Mouse (Mus musculus) midbrain, embryonic 12.5 days (tissue): ENCODE measurements around the gene Clnk. TPM values are rescaled to one million over a fixed set of nuclear protein-coding genes. Genes with fewer than 3 reads are reported as not detected.

Experiments used
- ATAC-seq: fragments of 200-750 bp; cut with Nextera tagmentation; 2 replicates; pipeline ENCODE4 v1.8.0; 2017; ENCODE audit warnings: low read depth, moderate TSS enrichment, moderate library complexity; ENCODE audit not compliant: low FRiP score
- H3K27ac ChIP-seq: fragments of 300-500 bp; sonication (generic); replicated peaks from 2 replicates; pipeline ENCODE4 v1.5.1; 2016; ENCODE audit warnings: mild to moderate bottlenecking
- H3K27me3 ChIP-seq: fragments of 300-500 bp; sonication (generic); 2 replicates; pipeline ENCODE4 v1.6.1; 2016; ENCODE audit warnings: mild to moderate bottlenecking
- H3K36me3 ChIP-seq: fragments of 300-500 bp; sonication (generic); 2 replicates; pipeline ENCODE4 v1.6.1; 2016
- H3K4me1 ChIP-seq: fragments of 300-500 bp; sonication (generic); 2 replicates; pipeline ENCODE4 v1.6.1; 2016
- H3K4me2 ChIP-seq: fragments of 300-500 bp; sonication (generic); replicated peaks from 2 replicates; pipeline ENCODE4 v1.6.1; 2016; ENCODE audit warnings: mild to moderate bottlenecking, moderate library complexity
- H3K4me3 ChIP-seq: fragments of 300-500 bp; sonication (generic); 2 replicates; pipeline ENCODE4 v1.5.1; 2016; ENCODE audit warnings: mild to moderate bottlenecking
- H3K9ac ChIP-seq: fragments of 300-500 bp; sonication (generic); replicated peaks from 2 replicates; pipeline ENCODE4 v1.6.1; 2016; ENCODE audit warnings: mild to moderate bottlenecking, moderate library complexity
- H3K9me3 ChIP-seq: fragments of 300-500 bp; sonication (generic); 2 replicates; pipeline ENCODE4 v1.6.1; 2016; ENCODE audit warnings: mild to moderate bottlenecking
- WGBS: fragments of 180-500 bp; shearing (Covaris S2); methylation state at CpG from one replicate; pipeline ENCODE4 v1.1.7; 2016; 5-methylcytosine and 5-hydroxymethylcytosine counted together
- polyA plus RNA-seq: library from polyadenylated mRNA; unstranded; fragments of >200 nt; fragmentation: Nextera tagmentation; extraction: Ambion mirVana; gene quantifications from 2 replicates; pipeline ENCODE4 v1.2.1, GENCODE M21; 2016

Clnk gene
- polyA plus RNA-seq, 1 experiment from 2014 or later = 0.20 TPM

GRCm38 (mm10) chr5:38702091-38702490, 174.5 kb downstream of the Clnk start:
- no peaks in the 10 kb centered on the region for H3K9me3 ChIP-seq
- H3K9ac ChIP-seq = no peak overlapping the region
- H3K27ac ChIP-seq = no peak overlapping the region
- no peaks in the 10 kb centered on the region for H3K36me3 ChIP-seq
- H3K4me3 ChIP-seq = no peak overlapping the region
- 75% methylated on average over 2 of the region's 2 CpGs for WGBS
- no peak for ATAC-seq
- H3K4me1 ChIP-seq = no peaks in the 10 kb centered on the region
- no peak overlapping the region for H3K4me2 ChIP-seq
- no peaks in the 10 kb centered on the region for H3K27me3 ChIP-seq

- Histone ChIP-seq H3K27me3 (no peaks in the 10 kb centered on the region), H3K27ac (no peak overlapping the region), H3K4me1 (no peaks in the 10 kb centered on the region), H3K36me3 (no peaks in the 10 kb centered on the region), H3K9ac (no peak overlapping the region), H3K4me2 (no peak overlapping the region), H3K4me3 (no peak overlapping the region), H3K9me3 (no peaks in the 10 kb centered on the region)
- no peak for ATAC-seq
- whole genome bisulfite sequencing = 66% methylated on average over 5 of the region's 5 CpGs
Measured at GRCm38 (mm10) chr5:38698466-38698865, 178.1 kb downstream of the Clnk start.

GRCm38 (mm10) chr5:38698046-38698445, 178.6 kb downstream of the Clnk start:
- no peak overlapping the region for H3K9ac ChIP-seq
- no peak overlapping the region for H3K27ac ChIP-seq
- no peaks in the 10 kb centered on the region for H3K27me3 ChIP-seq
- 22% methylated on average over 3 of the region's 3 CpGs for WGBS
- H3K4me3 ChIP-seq = no peak overlapping the region
- H3K36me3 ChIP-seq = no peaks in the 10 kb centered on the region
- H3K4me1 ChIP-seq = no peaks in the 10 kb centered on the region
- no peak overlapping the region for H3K4me2 ChIP-seq
- no peaks in the 10 kb centered on the region for H3K9me3 ChIP-seq
- no peak for ATAC-seq

- WGBS = 68% methylated on average over 8 of the region's 8 CpGs
- Histone ChIP-seq H3K9ac (no peak overlapping the region), H3K36me3 (no peaks in the 10 kb centered on the region), H3K27ac (no peak overlapping the region), H3K9me3 (no peaks in the 10 kb centered on the region), H3K27me3 (no peaks in the 10 kb centered on the region), H3K4me2 (no peak overlapping the region), H3K4me3 (no peak overlapping the region), H3K4me1 (no peaks in the 10 kb centered on the region)
- ATAC-seq = no peak
Measured at GRCm38 (mm10) chr5:38696616-38697375, 179.8 kb downstream of the Clnk start.

GRCm38 (mm10) chr5:38692859-38693258, 183.8 kb downstream of the Clnk start:
- ATAC-seq = no peak
- H3K4me2 ChIP-seq = no peak overlapping the region
- H3K4me3 ChIP-seq = no peak overlapping the region
- H3K9ac ChIP-seq = no peak overlapping the region
- no peak overlapping the region for H3K27ac ChIP-seq
- H3K9me3 ChIP-seq = no peaks in the 10 kb centered on the region
- no peaks in the 10 kb centered on the region for H3K4me1 ChIP-seq
- no peaks in the 10 kb centered on the region for H3K27me3 ChIP-seq
- H3K36me3 ChIP-seq = no peaks in the 10 kb centered on the region
- WGBS = 90% methylated on average over 6 of the region's 6 CpGs

- Histone ChIP-seq H3K27me3 (0 out of 2 replicates have a peak, but pooled peaks cover 2% of the 10 kb centered on the region), H3K4me3 (no peak overlapping the region), H3K4me2 (no peak overlapping the region), H3K27ac (no peak overlapping the region), H3K4me1 (peaks cover 4% of the 10 kb centered on the region; the same call in 1 of the 2 replicates), H3K9me3 (no peaks in the 10 kb centered on the region), H3K36me3 (no peaks in the 10 kb centered on the region), H3K9ac (no peak overlapping the region)
- ATAC-seq = no peak
- 88% methylated on average over 6 of the region's 6 CpGs for WGBS
Measured at GRCm38 (mm10) chr5:38689186-38689585, 187.4 kb downstream of the Clnk start.

- no peak for ATAC-seq
- WGBS = 79% methylated on average over 1 of the region's 1 CpGs
Measured at GRCm38 (mm10) chr5:38687694-38688093, 188.9 kb downstream of the Clnk start.

GRCm38 (mm10) chr5:38684164-38684911, 192.3 kb downstream of the Clnk start, which contains the start of gene Zfp518b:
Gene Zfp518b, minus strand, starts transcription at chr5:38684826.
- under 1% methylated on average over 83 of the region's 89 CpGs for WGBS

More at GRCm38 (mm10) chr5:38687694-38688093, 188.9 kb downstream of the Clnk start:
- no peaks in the 10 kb centered on the region for H3K9me3 ChIP-seq
- peaks cover 16% of the 10 kb centered on the region for H3K4me1 ChIP-seq
- no peak overlapping the region for H3K4me2 ChIP-seq
- 0 out of 2 replicates have a peak, but pooled peaks cover 2% of the 10 kb centered on the region for H3K27me3 ChIP-seq
- peaks cover 4% of the 10 kb centered on the region for H3K36me3 ChIP-seq
- H3K4me3 ChIP-seq = no peak overlapping the region
- no peak overlapping the region for H3K27ac ChIP-seq
- no peak overlapping the region for H3K9ac ChIP-seq

GRCm38 (mm10) chr5:38658836-38659235, 217.8 kb downstream of the Clnk start:
- H3K4me2 ChIP-seq = no peak overlapping the region
- H3K4me3 ChIP-seq = no peak overlapping the region
- no peaks in the 10 kb centered on the region for H3K27me3 ChIP-seq
- no peak overlapping the region for H3K9ac ChIP-seq
- H3K9me3 ChIP-seq = no peaks in the 10 kb centered on the region
- H3K27ac ChIP-seq = no peak overlapping the region
- 87% methylated on average over 5 of the region's 5 CpGs for WGBS
- ATAC-seq = no peak
- no peaks in the 10 kb centered on the region for H3K36me3 ChIP-seq
- H3K4me1 ChIP-seq = no peaks in the 10 kb centered on the region

More at GRCm38 (mm10) chr5:38684164-38684911, 192.3 kb downstream of the Clnk start, which contains the start of gene Zfp518b:
- peak within 1 kb of the TSS; percentile 76 for H3K4me3 ChIP-seq
- H3K4me1 ChIP-seq = peaks cover 16% of the 10 kb centered on the region
- no peaks in the 10 kb centered on the region for H3K9me3 ChIP-seq
- H3K27ac ChIP-seq = peak within 1 kb of the TSS; percentile 92
- H3K9ac ChIP-seq = peak within 1 kb of the TSS; percentile 87
- ATAC-seq = peak; percentile 97
- H3K4me2 ChIP-seq = peak within 1 kb of the TSS; percentile 71
- 0 out of 2 replicates have a peak, but pooled peaks cover 2% of the 10 kb centered on the region for H3K27me3 ChIP-seq
- H3K36me3 ChIP-seq = peaks cover 37% of the 10 kb centered on the region

Other genes starting within 250 kb of the Clnk start
- gene Zfp518b, start 192.0 kb downstream of the Clnk start, polyA plus RNA-seq = 49.1 and 50.1 TPM in 2 replicates